Mouse (Mus musculus): ENCODE measurements at regions not wholly inside any gene's neighbourhood (a gene's known extent, or its start where the extent isn't known, plus 50 kb on each side); places are given as distances from the start of the nearest gene placed in this dataset.

- TF ChIP-seq CTCF (IDR thresholded peaks at IDR 0.05) (no peak), EP300 (IDR thresholded peaks at IDR 0.05; ENCODE audit: insufficient read depth, low read depth, low read length) (no peak)
Measured at GRCm38 (mm10) chr2:57845135-57845534, 152.5 kb upstream of the Galnt5 start.
